Mouse (Mus musculus): ENCODE data around the gene Clcn3.

Clcn3 gene

DNA sequence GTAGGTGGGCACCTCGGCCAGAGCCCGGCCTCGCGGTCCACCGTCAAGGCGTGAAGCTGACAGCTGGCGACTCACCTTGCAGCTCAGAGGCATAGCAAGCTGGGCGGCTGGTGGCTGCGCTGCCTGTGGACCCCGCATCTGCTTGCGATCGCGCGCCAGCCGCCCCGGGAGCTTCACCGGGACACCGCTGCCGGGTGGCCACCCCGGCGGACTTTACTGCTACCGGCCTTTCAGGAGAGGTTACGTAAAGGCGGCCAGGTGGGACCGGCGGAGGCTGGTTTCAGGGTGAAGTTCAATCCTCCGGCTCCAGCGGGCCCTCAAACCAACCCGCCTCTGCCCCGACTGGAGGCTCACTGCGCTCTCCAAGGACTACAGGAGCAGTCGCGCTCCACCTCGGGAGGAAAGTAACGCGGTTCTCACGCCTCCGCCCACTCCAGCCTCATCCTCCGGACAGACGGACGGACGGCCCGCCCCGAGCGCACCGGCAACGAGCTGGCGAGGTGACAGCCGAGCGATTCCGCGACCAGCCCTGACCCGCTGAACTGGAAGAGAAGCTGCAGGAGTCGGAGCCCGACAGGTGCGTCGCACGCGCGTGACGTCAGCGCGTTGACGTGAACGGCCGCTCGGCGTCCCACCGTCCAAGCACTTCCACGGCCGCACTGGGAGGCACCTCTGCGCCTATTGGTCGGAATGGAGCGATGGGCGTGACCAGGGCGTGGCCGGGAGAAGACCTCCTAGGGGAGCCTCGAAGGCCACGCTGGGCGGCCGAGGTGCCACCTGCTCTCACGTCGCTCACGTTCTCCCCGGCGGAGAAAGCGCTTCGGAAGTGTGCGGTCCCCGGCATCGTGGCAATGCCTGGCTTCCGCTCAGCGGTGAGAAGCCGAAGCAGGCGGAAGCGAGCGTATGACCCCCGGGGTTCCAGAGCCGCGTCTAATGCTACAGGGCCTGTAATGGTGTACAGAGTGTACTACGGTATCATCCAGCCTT is at the start of gene Clcn3:
Gene Clcn3 (minus strand): TSS at position 600 of the 987 bp plus-strand sequence.
- peak; percentile 24; the same call in 1 of the 2 replicates for TF ChIP-seq GATA4 (IDR thresholded peaks at IDR 0.05; ENCODE audit: insufficient replicate concordance, low read length)

DNA sequence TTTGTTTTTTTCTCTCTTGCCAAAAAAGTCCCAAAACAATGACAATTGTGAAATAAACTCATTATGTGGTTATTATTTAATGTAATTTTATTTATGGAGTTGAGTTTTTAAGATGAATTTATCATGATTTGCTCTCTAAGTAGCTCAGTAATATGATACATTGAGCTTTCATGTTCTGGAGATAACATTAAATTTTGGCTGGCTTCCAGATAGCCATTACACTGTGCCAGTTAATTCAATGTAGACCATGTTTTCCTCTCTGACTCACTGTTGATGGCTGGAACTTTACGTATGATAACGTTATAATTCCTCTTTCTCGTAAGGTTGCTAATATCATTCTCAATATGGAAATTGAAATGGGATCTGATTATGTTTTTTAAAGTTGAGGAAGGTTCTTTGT is 13.4 kb upstream of the Clcn3 start:
- TF ChIP-seq GATA4 (IDR thresholded peaks at IDR 0.05; ENCODE audit: insufficient replicate concordance, low read length), result no peak

DNA sequence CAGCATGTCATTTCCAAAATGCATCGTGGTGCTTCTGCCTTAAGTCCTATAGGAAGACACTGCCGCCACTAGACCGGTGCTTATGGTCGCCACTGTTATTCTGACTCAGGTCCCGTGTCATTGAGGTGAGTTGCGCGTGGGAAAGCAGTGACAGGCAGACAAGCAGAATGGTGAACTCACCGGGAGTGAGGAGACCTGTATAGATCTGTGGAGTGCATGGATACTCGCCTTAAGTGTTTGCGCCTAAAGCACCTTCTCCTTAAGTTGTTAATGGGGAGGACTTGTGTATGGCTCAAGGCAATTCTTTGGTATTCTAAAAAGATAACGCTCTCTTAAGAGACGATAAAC is 10.5 kb upstream of the Clcn3 start:
- no peak for TF ChIP-seq GATA4 (IDR thresholded peaks at IDR 0.05; ENCODE audit: insufficient replicate concordance, low read length)

DNA sequence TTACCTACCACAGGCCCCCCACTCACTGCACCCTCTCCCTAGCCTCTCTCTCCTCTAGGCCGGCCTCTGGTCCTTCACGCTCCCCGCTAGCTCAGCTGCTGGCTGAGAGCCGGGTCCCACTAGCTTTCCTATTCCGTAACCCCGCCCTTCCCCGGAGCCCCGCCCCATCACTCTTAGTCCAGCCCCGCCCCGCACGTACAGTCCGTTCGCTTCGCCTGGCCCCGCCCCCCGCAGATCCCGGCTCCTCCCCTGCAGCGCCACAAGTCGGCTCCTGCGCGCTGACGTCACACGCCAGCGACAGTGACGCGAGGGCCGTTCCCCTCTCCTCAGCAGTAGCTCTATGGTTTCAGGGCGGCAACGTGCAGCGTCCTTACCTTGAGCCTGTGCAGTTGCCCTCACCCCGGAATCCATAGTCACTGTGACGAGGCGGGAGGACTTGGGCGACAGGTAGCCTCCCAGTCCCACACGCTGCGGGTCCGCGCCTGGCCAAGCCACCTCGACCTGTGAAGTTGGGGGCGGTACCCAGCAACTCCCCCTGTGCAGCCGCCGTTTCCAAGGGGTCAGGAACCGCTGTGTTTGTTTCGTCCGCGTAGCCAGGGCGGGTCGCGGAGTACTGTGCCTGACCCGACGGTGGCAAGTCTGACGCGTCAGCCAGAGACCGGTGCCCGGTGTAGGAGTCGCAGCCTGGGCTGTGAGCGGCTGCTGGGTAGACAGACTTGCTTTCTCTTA is 10.0 kb upstream of the Clcn3 start, which contains the start of gene Nek1:
Gene Nek1 (plus strand): TSS at position 286 of the 729 bp plus-strand sequence.
- TF ChIP-seq GATA4 (IDR thresholded peaks at IDR 0.05; ENCODE audit: insufficient replicate concordance, low read length), result no peak

DNA sequence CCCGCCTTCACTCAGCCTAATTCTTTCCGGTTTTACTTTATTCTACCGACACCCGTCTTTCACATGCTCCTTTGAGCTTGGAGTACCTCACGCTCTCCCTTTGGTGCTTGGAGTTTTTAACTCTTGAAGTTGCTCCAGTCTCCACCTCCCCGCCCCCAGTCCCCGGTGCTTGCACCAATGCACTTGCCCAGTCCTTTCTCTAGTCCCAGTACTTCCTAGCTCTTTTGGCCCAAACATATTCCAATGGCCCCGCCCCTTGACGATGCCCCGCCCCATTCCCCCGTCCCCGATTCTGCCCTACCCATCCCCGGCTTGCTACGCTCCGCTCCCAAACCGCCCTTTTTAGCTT is 9.4 kb upstream of the Clcn3 start:
- TF ChIP-seq GATA4 (IDR thresholded peaks at IDR 0.05; ENCODE audit: insufficient replicate concordance, low read length), result no peak

DNA sequence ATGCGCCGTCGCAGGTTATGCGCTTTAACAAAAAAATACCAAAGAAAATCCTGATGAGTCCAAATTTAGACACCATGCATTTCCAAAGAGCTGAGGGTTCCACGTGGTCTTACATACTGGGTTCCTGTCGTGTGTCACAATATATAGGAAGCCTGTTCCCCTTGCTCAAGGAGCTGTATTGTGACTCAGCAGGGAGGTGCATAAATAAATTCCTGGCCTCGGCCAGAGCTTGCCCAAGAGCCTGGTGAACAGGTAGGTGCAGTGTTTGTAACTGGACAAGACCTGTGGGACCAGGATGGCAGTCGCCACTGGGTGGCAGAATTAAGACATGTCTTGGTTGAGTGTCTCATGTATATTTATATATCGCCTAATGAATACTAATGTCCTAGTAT is 584 bp upstream of the Clcn3 start:
- TF ChIP-seq GATA4 (IDR thresholded peaks at IDR 0.05; ENCODE audit: insufficient replicate concordance, low read length), result no peak

DNA sequence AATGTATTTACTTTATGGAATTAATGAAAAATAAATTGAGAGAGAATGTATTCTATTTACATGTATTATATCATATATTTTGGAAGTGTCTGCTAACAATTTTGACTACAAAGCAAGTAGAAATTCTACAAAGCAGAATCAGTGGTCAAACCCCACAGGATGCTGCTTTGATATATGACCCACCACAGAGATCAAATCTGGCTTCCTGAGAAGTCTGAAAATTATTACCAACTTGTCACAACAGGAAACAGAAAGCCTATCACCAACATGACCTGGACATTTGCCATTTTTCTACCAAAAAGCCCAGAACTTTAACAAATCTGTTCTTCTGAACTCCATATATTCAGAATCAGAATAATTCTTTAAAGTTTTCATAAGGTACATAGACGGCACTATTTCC is 1.7 kb downstream of the Clcn3 start:
- TF ChIP-seq GATA4 (IDR thresholded peaks at IDR 0.05; ENCODE audit: insufficient replicate concordance, low read length), result no peak

DNA sequence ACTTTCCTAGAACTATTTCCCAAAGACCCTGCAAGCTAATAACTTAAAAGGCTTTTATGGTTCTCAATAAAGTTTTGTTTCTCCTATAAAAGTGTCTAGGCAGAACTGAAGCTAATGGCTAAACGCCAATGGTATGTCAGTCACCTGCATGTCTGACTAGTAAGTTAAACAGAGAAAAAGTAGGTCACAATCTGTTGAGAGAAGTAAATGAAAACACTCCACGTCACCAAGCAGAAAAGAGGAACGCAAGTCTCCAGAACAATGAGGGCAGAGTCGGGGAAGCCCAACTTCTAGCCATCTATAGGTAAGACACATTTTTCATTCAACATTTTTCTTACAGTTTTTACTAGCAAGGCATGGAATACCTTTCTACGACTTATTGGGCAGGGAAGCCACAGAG is 4.6 kb downstream of the Clcn3 start:
- no peak for TF ChIP-seq GATA4 (IDR thresholded peaks at IDR 0.05; ENCODE audit: insufficient replicate concordance, low read length)

DNA sequence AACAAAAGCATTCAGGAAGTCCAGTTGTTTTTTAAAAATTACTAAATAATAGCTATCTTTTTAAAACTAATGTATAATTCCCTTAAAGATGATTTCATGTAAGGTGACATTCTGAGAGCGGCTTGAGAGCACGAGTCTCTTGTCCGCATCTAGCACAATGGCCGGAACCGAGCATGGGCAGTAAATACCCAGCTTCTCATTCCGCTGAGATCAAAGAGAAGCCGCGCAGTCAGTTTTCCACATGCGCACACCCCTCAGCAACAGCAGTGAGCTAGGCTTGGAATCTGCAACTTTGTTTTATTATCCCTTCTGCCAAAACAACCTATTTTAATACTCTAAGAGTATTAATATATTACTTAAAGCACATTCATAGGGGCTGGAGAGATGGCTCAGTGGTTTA is 6.3 kb downstream of the Clcn3 start:
- TF ChIP-seq GATA4 (IDR thresholded peaks at IDR 0.05; ENCODE audit: insufficient replicate concordance, low read length), result no peak

DNA sequence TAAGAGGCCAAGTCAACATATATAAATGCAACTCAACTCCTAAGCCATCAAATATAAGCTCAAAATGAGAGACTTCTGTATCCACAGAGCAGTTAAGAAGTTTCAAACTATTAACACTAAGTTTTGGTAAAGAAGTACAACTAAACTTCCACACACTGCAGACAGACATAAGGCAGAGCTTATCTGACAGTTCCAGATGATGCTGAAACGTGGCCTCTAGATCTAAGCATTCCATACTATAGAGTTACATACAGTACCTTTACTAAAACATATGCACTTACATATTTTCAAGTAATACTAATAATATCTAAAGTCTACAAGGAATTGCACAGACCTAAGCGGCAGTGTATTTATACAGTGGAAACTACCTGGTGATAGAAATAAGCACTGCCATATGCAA is 8.3 kb downstream of the Clcn3 start:
- TF ChIP-seq GATA4 (IDR thresholded peaks at IDR 0.05; ENCODE audit: insufficient replicate concordance, low read length), result no peak

DNA sequence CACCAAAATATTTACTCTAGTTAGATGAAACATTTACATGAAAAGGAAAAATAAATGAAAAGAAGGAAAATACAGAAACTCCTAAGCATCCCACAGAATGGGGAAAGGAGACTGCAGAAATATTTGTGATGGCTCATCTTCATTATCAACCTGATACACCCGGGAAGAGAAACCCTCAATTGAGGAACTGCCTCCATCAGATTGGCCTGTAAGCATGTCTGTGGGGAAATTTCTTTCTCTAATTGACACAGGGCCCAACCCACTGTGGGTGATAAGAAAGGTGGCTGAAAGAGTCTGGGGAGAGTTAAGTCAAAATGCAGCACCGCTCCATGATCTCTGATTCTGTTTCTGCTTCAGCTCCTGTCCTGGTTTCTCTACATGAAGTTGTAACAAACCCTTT is 9.7 kb downstream of the Clcn3 start:
- TF ChIP-seq GATA4 (IDR thresholded peaks at IDR 0.05; ENCODE audit: insufficient replicate concordance, low read length), result no peak

DNA sequence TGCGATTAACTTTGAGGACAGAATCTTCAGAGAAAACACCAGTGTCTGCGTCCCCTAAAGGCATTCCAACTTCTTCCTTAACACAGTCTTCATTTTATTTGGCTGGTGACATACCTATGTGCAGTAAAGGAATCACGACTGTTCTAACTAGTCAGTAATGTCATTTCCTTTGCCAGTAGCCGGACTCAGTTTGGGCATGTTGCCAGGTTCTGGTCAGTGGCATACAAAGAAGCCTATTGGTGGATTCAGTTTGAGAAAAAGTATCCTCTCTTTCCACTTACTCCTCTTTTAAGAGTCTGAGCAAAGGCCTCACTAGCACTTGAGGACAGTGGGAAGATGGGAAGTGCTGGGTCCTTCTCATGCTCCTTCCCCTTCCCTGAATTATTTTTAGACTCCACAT is 11.3 kb downstream of the Clcn3 start:
- no peak for TF ChIP-seq GATA4 (IDR thresholded peaks at IDR 0.05; ENCODE audit: insufficient replicate concordance, low read length)

DNA sequence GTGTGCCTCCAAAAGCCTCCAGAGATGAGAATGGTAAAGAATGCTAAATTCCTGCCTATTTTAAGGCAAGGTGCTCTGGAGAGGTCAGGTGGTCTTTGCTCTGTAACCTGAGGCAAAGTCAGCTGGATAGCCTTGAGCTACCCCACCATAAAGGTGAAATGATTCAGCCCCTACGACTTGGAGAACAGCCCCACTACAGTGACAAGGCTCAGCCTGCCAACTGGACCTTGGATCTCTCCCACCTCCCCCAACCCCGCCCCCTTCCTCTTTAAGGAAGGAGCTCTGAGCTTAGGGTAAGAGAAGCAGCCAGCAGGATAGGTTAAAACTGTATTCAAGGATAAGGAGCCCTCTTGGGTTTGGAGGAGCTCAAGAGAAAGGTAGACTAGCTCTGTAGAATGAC is 14.0 kb downstream of the Clcn3 start:
- no peak for TF ChIP-seq GATA4 (IDR thresholded peaks at IDR 0.05; ENCODE audit: insufficient replicate concordance, low read length)

DNA sequence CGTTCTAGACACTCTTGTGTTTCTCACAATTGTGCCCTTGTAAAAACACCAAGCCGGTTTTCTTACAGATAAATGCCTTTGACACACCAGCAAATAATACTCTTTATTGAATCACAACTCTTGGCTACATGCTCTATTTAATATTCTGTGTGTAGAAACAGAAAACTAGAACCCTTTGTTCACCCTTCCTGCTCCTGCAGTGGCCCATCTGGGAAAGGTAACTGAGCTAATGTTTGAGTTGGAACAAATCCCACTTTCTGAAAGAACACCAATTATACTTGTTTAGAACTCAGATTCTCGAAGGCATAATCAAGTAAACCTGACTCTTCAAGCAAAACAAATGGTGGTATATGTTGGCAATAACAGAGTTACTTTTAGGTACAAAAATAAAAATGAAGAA is 17.4 kb downstream of the Clcn3 start:
- TF ChIP-seq GATA4 (IDR thresholded peaks at IDR 0.05; ENCODE audit: insufficient replicate concordance, low read length), result no peak

DNA sequence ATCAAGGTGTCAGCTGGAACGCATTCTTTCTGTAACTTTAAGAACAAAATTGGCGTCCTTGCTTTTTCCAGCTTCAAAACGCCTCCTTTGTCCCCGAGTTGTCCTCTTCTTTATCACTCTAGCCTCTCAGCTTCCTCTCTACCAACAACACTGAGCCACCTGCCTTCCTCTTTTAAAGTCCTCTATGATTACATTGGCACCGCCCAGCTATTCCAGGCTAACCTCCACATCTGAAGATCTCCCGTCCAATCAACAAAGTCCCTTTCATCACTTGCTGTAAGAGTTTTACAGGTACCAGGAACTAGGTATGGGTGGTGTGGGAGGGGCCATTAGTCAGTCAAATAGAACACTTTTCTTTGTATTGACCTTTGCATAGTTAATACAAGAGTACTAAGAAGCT is 17.8 kb downstream of the Clcn3 start:
- no peak for TF ChIP-seq GATA4 (IDR thresholded peaks at IDR 0.05; ENCODE audit: insufficient replicate concordance, low read length)

DNA sequence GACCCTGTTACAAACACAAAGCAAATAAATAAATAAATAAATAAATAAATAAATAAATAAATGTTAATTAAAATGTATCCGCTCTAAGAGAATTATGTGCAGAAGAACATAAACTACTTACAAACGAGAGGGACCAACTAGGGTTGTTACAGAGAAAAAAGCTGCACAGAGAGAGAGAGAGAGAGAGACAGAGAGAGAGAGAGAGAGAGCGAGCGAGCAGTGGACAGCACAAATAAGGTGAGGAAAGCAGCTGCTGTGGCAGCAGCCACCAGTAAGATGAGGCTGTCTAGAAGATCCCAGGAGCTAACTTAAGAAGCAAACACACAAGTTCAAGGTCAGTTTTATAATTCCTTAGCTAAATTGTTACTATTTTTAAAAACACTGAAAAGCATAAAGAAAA is 18.6 kb downstream of the Clcn3 start:
- TF ChIP-seq GATA4 (IDR thresholded peaks at IDR 0.05; ENCODE audit: insufficient replicate concordance, low read length), result no peak

Data from liver, adult (tissue).